Mouse (Mus musculus) lung, adult 2 months (tissue): ENCODE measurements around the gene Rflna. TPM values are rescaled to one million over a fixed set of nuclear protein-coding genes. Genes with fewer than 3 reads are reported as not detected.

ENCODE experiments used
- DNase-seq: peaks from one replicate; pipeline ENCODE4 v3.0.0; 2022
- H3K4me1 ChIP-seq: fragments of 200-500 bp; 2 replicates; pipeline ENCODE4 v1.6.1; 2011; ENCODE audit warnings: low read length; ENCODE audit not compliant: control insufficient read depth, insufficient read depth
- H3K4me3 ChIP-seq: fragments of 200-500 bp; replicated peaks from 2 replicates; pipeline ENCODE3; 2011; ENCODE audit warnings: low read depth, mild to moderate bottlenecking, control low read depth, low read length; ENCODE audit errors: extremely low read depth
- CTCF ChIP-seq: fragments of 200-500 bp; IDR thresholded peaks from 2 replicates; pipeline ENCODE4 v1.5.1; 2011; ENCODE audit warnings: mild to moderate bottlenecking, low read length, control low read depth; ENCODE audit not compliant: insufficient read depth
- POLR2A ChIP-seq: fragments of 200-500 bp; IDR thresholded peaks from 2 replicates; pipeline ENCODE4 v1.6.1; 2011; ENCODE audit warnings: low read depth, mild to moderate bottlenecking, control low read depth, low read length, borderline replicate concordance; ENCODE audit errors: extremely low read depth
- WGBS: fragments of 180-500 bp; shearing (Covaris S2); methylation state at CpG from one replicate; pipeline ENCODE4 v1.1.7; 2018; 5-methylcytosine and 5-hydroxymethylcytosine counted together
- polyA plus RNA-seq: library from polyadenylated mRNA; depleted of rRNA; stranded (reverse); fragments of >200 nt; gene quantifications from 2 replicates; pipeline ENCODE4 v1.2.3, GENCODE M21; 2012

The Rflna gene
- polyA plus RNA-seq, 1 experiment = 20.2 TPM

GRCm38 (mm10) chr5:125019099-125019498 lies 16.1 kb downstream of the Rflna start:
- peak; percentile 50 for DNase-seq
- TF ChIP-seq POLR2A (no peak), CTCF (no peak)
- WGBS = 69% methylated on average over 5 of the region's 5 CpGs
- Histone ChIP-seq H3K4me3 (no peak overlapping the region), H3K4me1 (no peaks in the 10 kb centered on the region)

DNA sequence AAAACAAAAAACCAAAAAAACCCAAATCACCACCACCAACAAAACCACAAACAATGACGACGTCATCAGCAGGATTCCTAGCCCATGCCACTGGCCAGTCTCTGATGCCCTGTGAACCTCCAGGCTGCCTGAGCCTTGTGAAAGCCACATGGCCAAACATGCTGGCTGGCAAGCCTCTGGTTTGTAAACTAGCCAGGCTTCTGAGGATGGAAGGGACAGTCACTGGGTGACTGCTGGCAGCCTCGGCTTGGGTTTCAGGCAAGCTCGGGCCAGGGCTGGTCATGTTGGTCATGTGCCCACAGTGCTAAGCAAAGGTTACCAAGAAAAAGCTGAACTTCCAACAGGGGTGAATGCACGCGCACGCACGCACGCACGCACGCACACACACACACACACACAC lies 18.3 kb downstream of the Rflna start:
- peak; percentile 21 for DNase-seq
- H3K4me3 ChIP-seq = no peak overlapping the region
- WGBS = 67% methylated on average over 11 of the region's 11 CpGs
- TF ChIP-seq POLR2A = no peak
- no peak for TF ChIP-seq CTCF
- H3K4me1 ChIP-seq = no peaks in the 10 kb centered on the region

DNA sequence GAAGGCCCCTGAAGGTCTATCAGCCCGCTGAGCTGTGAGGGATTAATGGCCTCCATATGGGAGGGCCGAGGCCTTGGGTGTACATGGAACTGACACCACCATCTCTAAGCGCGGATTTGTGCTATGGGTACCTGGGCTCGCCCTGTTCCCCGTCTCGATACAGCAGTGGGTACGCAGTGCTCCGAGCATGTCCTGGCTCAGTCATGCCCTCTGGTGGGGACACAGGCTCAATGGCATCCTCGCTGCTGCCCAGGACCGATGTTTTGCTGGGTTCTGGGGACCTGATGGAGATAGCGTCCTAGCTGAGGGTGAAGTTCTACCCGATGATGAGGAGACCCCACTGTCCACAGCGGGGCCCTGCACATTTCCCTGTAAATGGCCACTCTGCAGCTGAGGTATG lies 21.0 kb downstream of the Rflna start:
- no peak for DNase-seq
- Histone ChIP-seq H3K4me3 (no peak overlapping the region), H3K4me1 (no peaks in the 10 kb centered on the region)
- TF ChIP-seq CTCF (peak; percentile 61), POLR2A (no peak)
- WGBS = 80% methylated on average over 14 of the region's 14 CpGs

- 92% methylated on average over 15 of the region's 15 CpGs for WGBS
- TF ChIP-seq POLR2A (no peak), CTCF (no peak)
- no peak for DNase-seq
- Histone ChIP-seq H3K4me3 (no peak overlapping the region), H3K4me1 (no peaks in the 10 kb centered on the region)
Observed at GRCm38 (mm10) chr5:125028371-125028770, 25.4 kb downstream of the Rflna start.

DNA sequence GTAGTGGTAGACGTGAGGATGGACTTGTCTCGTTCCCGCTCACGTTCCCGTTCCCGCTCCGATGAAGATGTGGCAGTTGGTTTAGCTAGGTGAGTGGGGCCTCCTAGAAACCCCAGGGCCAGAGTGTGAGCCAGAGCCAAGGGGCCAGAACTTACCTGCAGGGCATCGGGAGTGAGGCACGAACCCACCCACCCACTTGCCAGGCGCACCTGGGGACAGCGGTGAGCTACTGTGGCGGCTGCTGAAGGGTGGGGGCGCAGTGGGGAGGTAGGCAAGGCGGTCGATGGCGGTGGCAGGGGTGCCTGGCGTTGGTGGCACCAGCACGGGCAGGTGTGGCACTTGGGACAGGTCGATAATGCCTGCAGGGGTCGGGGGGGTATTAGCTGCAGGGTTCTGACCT lies 25.9 kb downstream of the Rflna start:
- no peak for TF ChIP-seq CTCF
- DNase-seq = no peak
- H3K4me3 ChIP-seq = no peak overlapping the region
- no peaks in the 10 kb centered on the region for H3K4me1 ChIP-seq
- WGBS = 96% methylated on average over 20 of the region's 20 CpGs

DNA sequence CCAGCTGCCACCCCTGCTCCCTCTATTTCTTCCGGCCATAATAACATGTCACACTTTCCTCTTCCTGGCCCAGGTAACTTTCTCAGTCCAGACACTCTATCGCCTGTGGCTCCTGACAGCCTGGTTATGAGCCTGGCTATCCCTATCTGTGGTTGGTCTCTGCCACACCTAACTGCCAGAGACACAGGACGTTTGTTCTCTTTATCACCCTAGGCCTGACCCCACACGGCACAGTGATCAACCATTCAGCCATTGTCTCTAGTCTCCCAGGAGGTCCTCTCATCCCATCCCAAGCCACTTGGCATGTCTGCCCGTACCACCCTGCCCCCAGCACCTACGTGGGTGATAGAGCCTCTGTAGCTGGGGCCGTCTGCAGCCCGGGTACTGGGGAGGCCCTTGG lies 33.5 kb downstream of the Rflna start:
- Histone ChIP-seq H3K4me1 (no peaks in the 10 kb centered on the region), H3K4me3 (no peak overlapping the region)
- no peak for DNase-seq
- WGBS = 87% methylated on average over 8 of the region's 8 CpGs
- TF ChIP-seq CTCF (no peak), POLR2A (no peak)

GRCm38 (mm10) chr5:125039377-125040027 lies 36.5 kb downstream of the Rflna start:
- no peak for DNase-seq
- Histone ChIP-seq H3K4me3 (no peak overlapping the region), H3K4me1 (no peaks in the 10 kb centered on the region)
- WGBS = 85% methylated on average over 8 of the region's 8 CpGs
- TF ChIP-seq POLR2A (no peak), CTCF (no peak)

DNA sequence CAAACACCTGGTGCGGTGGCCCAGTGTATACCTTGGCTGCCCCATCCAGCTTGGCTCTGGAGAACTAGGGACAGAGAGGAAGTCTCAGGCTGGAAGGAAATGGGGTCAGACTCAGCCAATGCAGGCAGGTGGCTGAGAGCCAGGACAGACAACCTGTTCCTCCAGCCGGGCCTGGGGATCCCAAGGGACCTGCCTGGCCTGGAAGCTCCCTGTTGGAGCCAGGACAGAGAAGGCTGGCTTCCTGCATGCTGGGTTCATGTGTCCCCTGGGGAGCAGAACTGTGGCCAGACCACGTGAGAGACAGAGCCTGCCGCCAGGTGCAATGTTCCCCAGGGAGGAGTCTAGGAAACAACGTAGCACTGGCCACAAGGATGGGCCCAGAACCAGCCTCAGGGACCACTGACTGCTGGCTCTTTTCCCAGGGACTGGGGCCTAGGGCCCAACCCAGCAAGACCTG lies 37.1 kb downstream of the Rflna start:
- TF ChIP-seq CTCF (no peak), POLR2A (no peak)
- no peak overlapping the region for H3K4me3 ChIP-seq
- peak; percentile 28 for DNase-seq
- 50% methylated on average over 5 of the region's 5 CpGs for WGBS
- no peaks in the 10 kb centered on the region for H3K4me1 ChIP-seq

GRCm38 (mm10) chr5:125041578-125041977 lies 38.6 kb downstream of the Rflna start:
- DNase-seq = no peak
- no peak for TF ChIP-seq CTCF
- TF ChIP-seq POLR2A = no peak
- H3K4me3 ChIP-seq = no peak overlapping the region
- H3K4me1 ChIP-seq = no peaks in the 10 kb centered on the region
- 82% methylated on average over 9 of the region's 9 CpGs for WGBS

GRCm38 (mm10) chr5:125043448-125043847 lies 40.4 kb downstream of the Rflna start:
- WGBS = 87% methylated on average over 6 of the region's 6 CpGs
- TF ChIP-seq POLR2A (no peak), CTCF (no peak)
- Histone ChIP-seq H3K4me1 (no peaks in the 10 kb centered on the region), H3K4me3 (no peak overlapping the region)
- DNase-seq = no peak

- DNase-seq = no peak
- TF ChIP-seq CTCF = no peak
- no peak for TF ChIP-seq POLR2A
- H3K4me3 ChIP-seq = no peak overlapping the region
- H3K4me1 ChIP-seq = no peaks in the 10 kb centered on the region
- WGBS = 74% methylated on average over 5 of the region's 5 CpGs
Observed at GRCm38 (mm10) chr5:125045202-125045601, 42.2 kb downstream of the Rflna start.
